Mouse (Mus musculus): ENCODE results near the gene Proser3.
A peak's percentile ranks its signal among the peaks of the same experiment; 100 is the strongest.

The Proser3 gene

DNA sequence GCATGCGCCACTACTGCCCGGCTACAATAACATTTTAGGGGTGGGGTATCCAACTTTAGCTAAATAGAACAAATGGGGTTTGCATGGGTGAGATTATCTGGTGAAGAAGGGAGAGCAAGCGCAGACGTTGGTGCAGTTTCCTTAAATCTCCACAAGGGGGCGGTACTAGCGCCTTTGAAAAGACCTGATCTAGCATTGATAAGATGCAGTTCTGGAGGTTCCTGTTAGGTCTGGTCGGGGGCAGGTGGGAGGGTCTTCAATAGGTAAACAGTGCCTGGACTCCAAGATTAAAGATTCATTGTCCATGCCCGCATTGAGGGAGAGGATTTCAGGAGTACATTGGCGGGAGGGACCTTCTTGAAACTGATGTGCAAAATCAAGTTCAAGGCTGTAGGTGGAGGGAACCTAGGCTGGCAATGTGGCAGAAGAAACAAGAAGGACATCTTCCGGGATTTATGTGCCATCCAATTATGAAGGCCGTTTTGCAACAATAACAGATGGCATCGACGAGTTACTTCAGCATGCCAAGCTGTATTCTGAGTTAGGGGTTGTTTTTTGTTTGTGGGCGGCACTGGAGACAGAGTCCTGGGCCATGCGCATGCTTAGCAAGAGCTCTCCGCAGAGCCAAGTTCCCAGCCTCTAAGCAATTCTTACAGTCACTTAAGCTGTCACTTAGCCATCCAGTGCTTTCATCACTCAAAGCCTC is 61.7 kb downstream of the Proser3 start:
- peak; percentile 73 for DNase-seq (ENCODE audit: low read depth, low spot score)

Data from brain, adult 2 months (tissue).